Mouse (Mus musculus): ENCODE results near the gene Ccdc92. TPM values are rescaled to one million over a fixed set of nuclear protein-coding genes. Genes with fewer than 3 reads are reported as not detected.

Ccdc92 gene
- total RNA-seq, 1 experiment from 2014 or later: not detected

DNA sequence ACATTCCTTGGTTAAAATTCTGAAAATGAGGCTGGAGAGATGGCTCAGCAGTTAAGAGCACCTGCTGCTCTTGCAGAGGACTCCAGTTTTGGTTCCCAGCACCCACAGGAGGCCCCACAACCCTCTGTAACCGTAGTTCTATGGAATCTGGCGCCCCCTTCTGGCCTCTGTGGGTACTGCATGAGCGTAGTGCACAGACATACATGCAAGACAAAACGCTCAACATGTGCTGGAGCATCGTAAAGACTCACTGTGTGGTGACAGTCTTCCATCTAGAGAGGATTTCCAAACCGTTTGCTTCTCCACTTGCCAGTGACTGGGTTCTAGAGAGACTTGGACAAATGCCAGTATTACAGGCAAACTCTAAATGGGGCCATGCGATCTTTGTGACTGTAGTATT lies 76.6 kb downstream of the Ccdc92 start:
- no peak for ATAC-seq (replicated peaks; ENCODE audit: low read depth, poor library complexity, severe bottlenecking)

Other genes starting within 250 kb of the Ccdc92 start
- gene Atp6v0a2, start 233.8 kb downstream of the Ccdc92 start, total RNA-seq (2017): 19.4 and 23.0 TPM in 2 replicates
- not detected in 2 replicates for gene Dnah10, start 137.3 kb downstream of the Ccdc92 start, total RNA-seq (2017)
- gene Zfp664, start 267 bp upstream of the Ccdc92 start, total RNA-seq (2017): 30.4 and 31.2 TPM in 2 replicates
- gene Rflna, start 140.8 kb upstream of the Ccdc92 start, total RNA-seq (2017): not detected in 2 replicates

All from common myeloid progenitor, adult 5-6 weeks (primary cell).